Mouse (Mus musculus): ENCODE results near the gene Itch. TPM values are rescaled to one million over a fixed set of nuclear protein-coding genes. Genes with fewer than 3 reads are reported as not detected.
"Not testable (repeated sequence)": the region's sequence is repeated elsewhere in the genome, so short reads cannot be mapped to it uniquely, and the experiment has no call there.

Gene Itch
- 10 to 100 TPM; 36.0 to 40.0 TPM for total RNA-seq (2021)
- long read RNA-seq, full-length matches to known transcripts: 3 of 9 reads
- long read RNA-seq, partial matches to known transcripts: 3 of 9 reads
- long read RNA-seq, other reads (novel, unspliced or antisense): 3 of 9 reads

- DNase-seq (ENCODE audit: low spot score in 2 of 2): peak; percentile 91 to 94
Observed at GRCm38 (mm10) chr2:155133011-155133976, at the start of gene Itch. Gene Itch, plus strand, starts transcription at chr2:155133509.

- no peak for DNase-seq (ENCODE audit: low spot score in 2 of 2)
Observed at GRCm38 (mm10) chr2:155084546-155084945, 48.8 kb upstream of the Itch start.

DNA sequence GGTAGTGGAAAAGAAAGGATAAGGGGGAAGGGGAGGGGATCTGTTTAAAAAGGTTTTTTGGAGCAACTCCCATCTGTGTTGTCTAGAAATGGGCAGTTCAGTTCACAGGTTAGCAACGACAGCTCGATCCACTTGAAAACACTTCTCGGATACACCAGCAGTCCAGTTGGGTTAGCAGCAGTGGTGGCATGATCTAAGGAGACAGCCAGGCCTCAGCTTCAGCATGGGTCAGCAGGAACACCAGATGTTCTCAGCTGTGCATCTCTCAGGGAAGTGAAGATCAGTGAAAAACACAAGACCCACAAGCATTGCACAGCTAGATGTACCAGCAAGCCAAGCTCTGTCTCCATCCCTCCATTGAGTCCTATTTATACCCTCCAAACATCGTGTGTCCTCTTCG lies 47.0 kb upstream of the Itch start:
- no peak for DNase-seq (ENCODE audit: low spot score in 2 of 2)

GRCm38 (mm10) chr2:155088264-155088663 lies 45.0 kb upstream of the Itch start:
- no peak for DNase-seq (ENCODE audit: low spot score in 2 of 2)

GRCm38 (mm10) chr2:155090909-155091742 lies 42.2 kb upstream of the Itch start:
- DNase-seq (ENCODE audit: low spot score in 2 of 2): no peak

DNA sequence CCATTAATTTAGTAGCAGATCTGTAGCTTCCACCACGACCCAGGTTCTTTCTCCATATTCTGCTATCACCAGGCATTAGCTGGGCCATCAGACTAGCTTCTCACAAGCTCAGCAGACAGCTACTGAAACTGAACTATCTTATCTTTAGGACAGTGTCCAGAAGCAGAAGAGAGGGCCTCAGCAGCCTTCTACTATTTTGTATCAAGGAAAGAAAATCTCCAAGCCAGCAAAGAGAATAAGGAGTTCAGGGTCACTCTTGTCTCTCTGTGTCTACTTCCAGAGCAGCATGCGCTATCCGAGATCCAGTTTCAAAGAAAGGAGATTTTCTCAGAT lies 41.6 kb upstream of the Itch start:
- DNase-seq (ENCODE audit: low spot score in 2 of 2): no peak

DNA sequence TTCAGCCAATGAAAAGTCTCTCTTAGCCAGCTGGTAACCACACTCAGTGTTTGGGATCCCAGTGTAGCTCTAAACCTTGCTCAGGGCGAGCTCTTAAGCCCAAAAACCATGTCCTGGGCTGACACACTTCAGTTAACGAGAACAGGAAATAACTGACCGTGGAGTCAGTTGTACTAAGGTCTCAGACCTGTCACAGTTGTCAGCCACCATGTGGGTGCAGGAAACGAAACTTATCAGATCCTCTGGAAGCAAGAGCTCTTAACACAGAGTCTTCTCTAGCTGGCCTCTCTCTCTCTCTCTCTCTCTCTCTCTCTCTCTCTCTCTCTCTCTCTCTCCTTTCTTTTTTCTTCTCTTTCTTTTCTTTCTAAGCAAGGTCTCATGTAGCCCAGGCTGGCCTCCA lies 39.9 kb upstream of the Itch start:
- no peak for DNase-seq (ENCODE audit: low spot score in 2 of 2)

DNA sequence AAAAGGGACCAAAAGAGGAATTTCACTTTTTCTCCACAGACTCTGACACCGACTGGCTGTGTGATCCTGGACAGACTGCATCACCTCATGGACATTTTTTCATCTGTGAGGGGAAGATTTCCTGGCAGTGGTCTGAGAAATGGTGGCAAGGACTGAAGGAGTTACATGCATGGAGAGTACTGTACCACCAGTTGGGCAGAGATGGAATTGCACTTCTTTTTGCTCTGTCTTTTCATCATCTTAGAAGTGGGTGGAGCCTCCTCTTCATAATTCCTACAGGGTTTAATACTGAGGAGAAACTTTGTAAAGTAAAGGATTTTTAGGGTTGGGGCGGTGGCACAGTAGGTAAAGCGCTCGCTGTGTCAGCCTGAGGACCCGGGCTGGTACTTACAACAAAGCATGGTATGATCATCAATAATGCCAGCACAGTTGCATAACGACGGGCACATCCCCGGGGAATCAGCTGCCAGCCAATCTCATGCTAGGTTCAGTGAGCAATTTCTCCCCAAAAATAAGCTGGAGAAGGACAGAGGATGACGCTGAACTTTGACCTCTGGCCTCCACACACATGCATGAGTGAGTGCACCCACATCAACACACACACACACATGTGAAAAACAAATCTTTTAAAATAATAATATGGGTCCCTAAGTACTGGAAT lies 34.5 kb upstream of the Itch start:
- DNase-seq (ENCODE audit: low spot score in 2 of 2): no peak

- DNase-seq (ENCODE audit: low spot score in 2 of 2): no peak
Observed at GRCm38 (mm10) chr2:155099421-155099820, 33.9 kb upstream of the Itch start.

DNA sequence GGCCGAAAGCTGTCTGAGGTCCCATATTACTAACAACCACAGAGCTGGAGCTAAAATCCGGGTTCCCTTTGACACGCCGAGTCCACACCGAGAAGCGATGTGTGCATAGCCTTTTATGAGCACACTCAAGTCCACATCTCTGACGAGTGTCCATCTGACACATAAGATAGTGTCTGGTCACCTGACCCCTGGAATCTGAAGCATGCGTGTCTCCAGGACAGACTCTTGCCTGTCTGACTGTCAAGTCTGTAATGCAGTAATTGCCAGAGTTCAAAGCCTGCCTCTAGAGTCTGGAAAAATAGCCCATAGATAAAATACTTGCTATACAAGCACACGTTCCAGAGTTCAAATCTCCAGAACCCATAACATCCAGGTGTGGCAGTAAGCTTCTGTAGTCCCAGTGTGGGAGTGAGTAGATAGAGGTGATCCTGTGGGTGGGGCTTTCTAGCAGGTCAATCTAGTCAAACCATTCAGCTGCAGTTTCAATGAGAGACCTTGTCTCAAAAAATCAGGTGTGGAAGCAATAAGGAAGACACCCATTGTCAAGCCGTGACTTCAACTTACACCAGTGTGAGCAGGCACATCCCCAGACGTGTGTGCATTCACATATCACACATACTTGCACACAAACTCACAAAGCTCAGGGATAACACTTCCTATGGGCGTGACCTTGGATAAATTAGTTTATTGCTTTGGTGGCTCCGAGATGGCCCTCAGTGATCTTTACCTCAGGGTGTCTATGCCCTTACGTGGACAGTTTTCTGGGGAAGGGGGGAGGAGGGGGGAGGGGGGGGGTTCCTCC lies 33.1 kb upstream of the Itch start:
- DNase-seq (ENCODE audit: low spot score in 2 of 2): no peak

DNA sequence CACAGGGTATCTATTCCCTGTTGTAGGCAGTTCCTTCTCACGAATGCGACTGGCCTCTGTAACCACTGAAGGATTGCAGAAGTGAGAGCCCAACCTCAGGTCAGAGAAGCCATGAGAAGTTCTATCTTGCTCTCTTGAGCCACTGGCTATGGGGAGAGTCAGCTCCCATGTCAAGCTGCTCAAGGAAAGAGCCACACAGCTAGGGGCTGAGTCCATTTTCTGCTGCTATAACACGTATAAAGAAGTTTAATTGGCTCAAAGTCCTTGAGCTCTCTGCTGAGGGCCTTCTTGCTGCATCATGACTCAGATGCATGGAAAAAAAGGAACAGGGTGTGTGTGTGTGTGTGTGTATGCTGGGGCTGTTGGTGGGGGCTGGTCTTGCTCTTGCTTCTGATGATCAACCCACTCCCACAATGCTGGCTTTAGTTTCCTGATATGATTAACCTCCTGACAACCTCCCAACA lies 32.5 kb upstream of the Itch start:
- no peak for DNase-seq (ENCODE audit: low spot score in 2 of 2)

- no peak for DNase-seq (ENCODE audit: low spot score in 2 of 2)
Observed at GRCm38 (mm10) chr2:155101761-155102181, 31.5 kb upstream of the Itch start.

- DNase-seq (ENCODE audit: low spot score in 2 of 2): no peak
Observed at GRCm38 (mm10) chr2:155103607-155104006, 29.7 kb upstream of the Itch start.

GRCm38 (mm10) chr2:155107276-155107675 lies 26.0 kb upstream of the Itch start:
- not testable (repeated sequence) for DNase-seq (ENCODE audit: low spot score in 2 of 2)

DNA sequence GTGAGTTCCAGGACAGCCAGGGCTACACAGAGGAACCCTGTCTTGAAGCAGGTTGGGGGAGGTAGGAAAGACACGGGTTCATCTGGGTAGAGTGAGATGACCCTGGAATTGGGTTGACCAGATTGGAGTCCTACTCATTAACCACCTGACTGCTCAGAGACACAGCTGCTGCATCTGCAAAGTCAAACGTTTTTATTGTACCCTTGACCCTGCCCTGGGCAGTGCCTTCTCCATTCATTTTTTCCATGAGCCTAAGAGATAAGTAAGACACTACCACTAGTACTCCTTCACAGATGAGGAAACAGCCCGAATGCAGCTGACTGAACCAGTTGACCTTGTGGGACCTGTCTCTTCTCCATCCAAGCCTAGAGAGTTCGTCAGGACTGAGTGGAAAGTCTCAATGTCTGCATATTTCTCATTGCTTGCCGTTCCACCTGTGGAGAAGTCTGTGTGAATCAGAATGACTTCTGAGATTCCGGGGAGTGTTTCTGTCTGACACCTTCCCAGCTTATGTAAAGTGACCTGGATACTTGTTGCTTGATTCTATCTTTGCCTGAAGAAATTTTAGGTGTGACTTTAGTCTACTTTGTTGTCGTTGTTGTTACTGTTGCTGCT lies 18.0 kb upstream of the Itch start:
- DNase-seq (ENCODE audit: low spot score in 2 of 2): no peak

DNA sequence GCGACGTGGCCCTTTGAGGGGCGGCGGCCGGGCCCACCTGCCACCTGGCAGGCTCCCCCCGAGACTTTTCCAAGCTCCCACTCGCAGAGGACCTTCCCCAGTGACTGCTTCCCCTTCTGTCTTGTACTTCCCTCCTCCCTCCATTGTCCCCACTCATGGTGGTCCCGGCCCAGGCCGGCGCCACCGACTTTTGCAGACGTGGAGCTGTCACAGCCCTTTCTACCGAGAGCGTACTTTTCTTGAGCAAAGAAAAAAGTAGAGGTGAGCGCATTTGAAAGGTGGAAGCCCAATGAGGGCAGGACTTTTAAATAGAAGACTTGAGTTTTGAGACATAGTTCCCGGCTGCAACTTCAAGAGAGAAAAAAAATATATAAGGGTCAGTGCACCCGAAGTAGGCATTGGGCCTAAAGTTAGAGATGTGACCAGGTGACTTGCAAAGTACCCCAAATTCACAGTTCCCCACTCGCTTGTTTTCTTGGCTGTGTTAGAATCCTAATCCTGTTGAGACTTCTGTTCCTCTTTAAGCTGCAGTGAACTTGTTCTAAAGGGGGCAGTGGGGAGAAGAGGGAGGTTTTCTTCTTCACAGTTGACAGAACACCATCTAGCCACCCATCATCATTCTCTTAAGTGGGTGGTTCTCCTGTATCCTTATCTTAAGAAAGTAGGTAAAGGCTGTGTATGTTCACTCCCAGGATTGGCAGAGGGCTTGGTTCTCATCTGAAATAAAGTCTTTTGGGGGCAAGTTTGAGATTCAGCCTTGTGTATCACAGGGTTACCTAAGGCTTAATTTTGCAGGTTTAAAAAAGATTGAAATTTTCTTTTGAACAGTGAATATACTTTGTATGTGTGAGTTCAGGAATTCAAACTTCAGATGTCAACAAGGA lies 910 bp downstream of the Itch start:
- no peak for DNase-seq (ENCODE audit: low spot score in 2 of 2)

- no peak for DNase-seq (ENCODE audit: low spot score in 2 of 2)
Observed at GRCm38 (mm10) chr2:155135092-155135491, 1.8 kb downstream of the Itch start.

GRCm38 (mm10) chr2:155135534-155135933 lies 2.2 kb downstream of the Itch start:
- no peak for DNase-seq (ENCODE audit: low spot score in 2 of 2)

- no peak for DNase-seq (ENCODE audit: low spot score in 2 of 2)
Observed at GRCm38 (mm10) chr2:155140986-155141385, 7.7 kb downstream of the Itch start.
